Mouse (Mus musculus) B cell, adult 2 months (primary cell): ENCODE data around the gene Lrrc49.

ENCODE experiments used
- DNase-seq, 2 experiments: peaks; one replicate each; pipeline ENCODE4 v3.0.0; 2022

Gene Lrrc49

GRCm38 (mm10) chr9:60687891-60688324 lies at the start of gene Lrrc49:
Gene Lrrc49 (minus strand): TSS chr9:60688158.
- peak; percentile 77 to 78 for DNase-seq

GRCm38 (mm10) chr9:60734321-60734720 lies 46.4 kb upstream of the Lrrc49 start:
- DNase-seq = no peak

- no peak for DNase-seq
Measured at GRCm38 (mm10) chr9:60724968-60725367, 37.0 kb upstream of the Lrrc49 start.

GRCm38 (mm10) chr9:60719687-60720086 lies 31.7 kb upstream of the Lrrc49 start:
- no peak for DNase-seq

GRCm38 (mm10) chr9:60718284-60718683 lies 30.3 kb upstream of the Lrrc49 start:
- DNase-seq = peak; percentile 61 to 63

- DNase-seq = no peak
Measured at GRCm38 (mm10) chr9:60715828-60716227, 27.9 kb upstream of the Lrrc49 start.

- DNase-seq = no peak
Measured at GRCm38 (mm10) chr9:60715271-60715670, 27.3 kb upstream of the Lrrc49 start.

- DNase-seq = no peak
Measured at GRCm38 (mm10) chr9:60714191-60714590, 26.2 kb upstream of the Lrrc49 start.

- DNase-seq = no peak
Measured at GRCm38 (mm10) chr9:60713616-60714015, 25.7 kb upstream of the Lrrc49 start.

GRCm38 (mm10) chr9:60712771-60713541 lies 25.0 kb upstream of the Lrrc49 start, which contains the start of gene Larp6:
Gene Larp6 (plus strand): TSS chr9:60712989.
- no peak for DNase-seq

GRCm38 (mm10) chr9:60712011-60712410 lies 24.1 kb upstream of the Lrrc49 start:
- no peak for DNase-seq

GRCm38 (mm10) chr9:60709721-60710120 lies 21.8 kb upstream of the Lrrc49 start:
- DNase-seq = no peak

GRCm38 (mm10) chr9:60708606-60709005 lies 20.6 kb upstream of the Lrrc49 start:
- DNase-seq = no peak

- DNase-seq = no peak
Measured at GRCm38 (mm10) chr9:60707594-60707993, 19.6 kb upstream of the Lrrc49 start.

- DNase-seq = no peak
Measured at GRCm38 (mm10) chr9:60699581-60700231, 11.7 kb upstream of the Lrrc49 start.

GRCm38 (mm10) chr9:60696271-60696985 lies 8.5 kb upstream of the Lrrc49 start:
- DNase-seq = no peak

GRCm38 (mm10) chr9:60693986-60694385 lies 6.0 kb upstream of the Lrrc49 start:
- peak in 1 of 2 experiments; percentile 15 for DNase-seq

- DNase-seq = no peak
Measured at GRCm38 (mm10) chr9:60692624-60693023, 4.7 kb upstream of the Lrrc49 start.

GRCm38 (mm10) chr9:60687415-60687814 lies 543 bp downstream of the Lrrc49 start:
- no peak for DNase-seq

GRCm38 (mm10) chr9:60682753-60683152 lies 5.2 kb downstream of the Lrrc49 start:
- DNase-seq = no peak

- peak; percentile 9 to 15 for DNase-seq
Measured at GRCm38 (mm10) chr9:60681005-60681404, 7.0 kb downstream of the Lrrc49 start.

GRCm38 (mm10) chr9:60678913-60679312 lies 9.0 kb downstream of the Lrrc49 start:
- no peak for DNase-seq

- no peak for DNase-seq
Measured at GRCm38 (mm10) chr9:60676429-60676828, 11.5 kb downstream of the Lrrc49 start.

GRCm38 (mm10) chr9:60674780-60675179 lies 13.2 kb downstream of the Lrrc49 start:
- no peak for DNase-seq
